Mouse (Mus musculus): Measurements from ENCODE around the gene Pgpep1.

Gene Pgpep1

GRCm38 (mm10) chr8:70658897-70659603 lies 1.1 kb downstream of the Pgpep1 start:
- DNase-seq = no peak

- no peak for DNase-seq
Observed at GRCm38 (mm10) chr8:70657739-70658138, 2.4 kb downstream of the Pgpep1 start.

DNA sequence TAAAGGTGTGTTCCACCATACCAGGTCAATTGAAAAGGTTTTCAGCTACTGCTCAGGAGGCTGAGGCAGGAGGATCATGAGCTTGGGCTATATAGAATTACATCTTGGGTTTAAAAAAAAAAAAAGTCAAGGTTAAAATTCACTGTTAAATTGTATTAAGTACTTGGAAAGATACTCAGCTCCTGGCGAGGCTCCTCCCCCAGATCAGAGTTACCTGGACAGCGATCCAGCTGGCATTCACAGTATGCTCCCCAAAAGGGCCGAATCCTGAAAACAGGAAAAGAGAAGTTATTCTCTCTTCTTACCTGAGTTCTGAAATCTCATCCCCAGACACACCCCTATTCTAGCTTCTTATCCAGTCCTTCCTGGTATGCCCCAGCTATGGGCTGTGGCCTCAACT lies 3.0 kb downstream of the Pgpep1 start:
- no peak for DNase-seq

DNA sequence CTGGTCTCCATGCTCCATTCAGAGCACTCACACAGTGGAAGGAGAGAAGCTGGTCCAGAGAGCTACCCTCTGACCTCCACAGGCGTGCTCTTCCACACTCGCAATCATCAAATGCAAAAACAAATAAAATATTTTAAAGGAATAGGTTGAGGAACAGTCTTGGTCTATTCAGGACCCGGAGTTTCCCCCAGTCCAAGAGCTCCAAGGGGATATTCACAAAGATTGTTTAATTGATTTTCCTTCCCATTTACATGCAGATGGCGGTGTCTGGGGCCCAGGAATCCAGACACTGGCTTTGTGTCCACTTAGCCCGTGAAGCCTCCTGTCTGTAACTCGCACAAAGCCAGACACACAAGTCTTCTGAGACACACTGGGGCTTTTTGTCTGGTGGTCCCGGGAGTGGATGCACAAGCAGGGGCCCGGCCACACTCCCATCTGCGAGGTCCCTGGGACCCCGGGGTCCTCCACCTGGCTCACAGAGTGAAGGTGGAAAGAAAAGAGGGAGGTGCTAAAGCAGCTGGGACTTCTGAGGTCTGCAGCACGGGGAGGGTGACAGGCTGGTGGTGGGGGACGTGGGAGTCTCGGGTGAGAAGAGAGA lies 3.9 kb downstream of the Pgpep1 start:
- DNase-seq = no peak

DNA sequence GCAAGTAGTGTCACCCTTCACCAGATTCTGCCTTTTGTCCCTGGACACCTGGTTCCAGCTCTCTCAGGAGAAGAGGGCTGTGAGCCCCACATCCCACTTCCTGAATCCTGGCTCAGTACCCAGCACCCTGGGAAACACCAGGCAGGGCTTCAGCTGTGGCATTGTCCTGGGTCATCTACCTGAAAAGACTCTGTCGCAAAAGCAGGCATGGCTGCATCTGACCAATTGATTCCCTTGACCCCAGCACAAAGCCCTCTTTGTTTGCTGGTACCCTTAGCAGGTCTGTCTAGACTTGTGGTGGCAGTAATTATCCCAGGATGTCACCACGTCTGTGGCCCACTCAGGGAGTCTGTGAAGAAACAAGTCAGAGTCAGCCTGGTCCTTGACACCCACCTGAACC lies 4.7 kb downstream of the Pgpep1 start:
- DNase-seq = no peak

GRCm38 (mm10) chr8:70654121-70654520 lies 6.1 kb downstream of the Pgpep1 start:
- no peak for DNase-seq

GRCm38 (mm10) chr8:70653226-70653625 lies 7.0 kb downstream of the Pgpep1 start:
- DNase-seq = peak; percentile 69

DNA sequence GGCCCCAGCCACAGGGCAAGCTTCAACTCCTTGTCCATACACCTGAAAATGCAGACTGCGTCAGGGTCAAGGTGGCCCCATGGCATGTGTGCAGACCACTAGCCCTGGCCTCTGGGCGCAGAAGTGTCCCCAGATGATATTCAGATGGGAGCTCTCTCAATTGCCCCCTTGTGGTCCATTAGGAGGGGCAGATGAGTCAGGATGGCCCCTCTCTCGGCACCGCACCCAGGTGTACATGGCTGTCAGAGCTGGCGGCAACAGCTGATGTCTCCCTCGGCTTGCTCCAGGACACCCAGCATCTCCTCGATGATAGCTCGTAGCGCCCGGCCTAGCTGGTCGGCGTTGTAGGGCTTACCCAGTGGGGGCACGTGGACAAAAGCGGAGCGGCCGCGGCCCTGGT lies 9.8 kb downstream of the Pgpep1 start:
- no peak for DNase-seq

DNA sequence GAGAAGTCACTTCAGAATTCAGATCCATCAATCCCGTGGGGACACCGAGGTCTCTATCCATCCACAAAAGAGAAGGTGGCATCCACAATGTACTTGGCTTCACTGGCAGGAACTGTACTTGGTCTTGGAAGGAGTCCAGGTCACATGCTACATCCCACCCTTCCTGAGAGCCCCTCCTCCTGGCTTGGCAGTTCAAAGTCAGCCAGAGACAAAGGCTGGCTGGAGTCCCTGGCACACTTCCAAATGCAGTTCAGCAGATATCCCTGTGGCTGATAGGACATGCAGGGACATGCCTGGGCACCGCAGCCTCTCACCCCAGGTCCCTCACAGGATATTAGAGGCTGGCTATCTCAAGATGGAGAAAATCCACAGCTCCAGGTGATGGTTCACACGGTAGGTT lies 10.9 kb downstream of the Pgpep1 start:
- no peak for DNase-seq

GRCm38 (mm10) chr8:70648921-70649320 lies 11.3 kb downstream of the Pgpep1 start:
- DNase-seq = no peak

DNA sequence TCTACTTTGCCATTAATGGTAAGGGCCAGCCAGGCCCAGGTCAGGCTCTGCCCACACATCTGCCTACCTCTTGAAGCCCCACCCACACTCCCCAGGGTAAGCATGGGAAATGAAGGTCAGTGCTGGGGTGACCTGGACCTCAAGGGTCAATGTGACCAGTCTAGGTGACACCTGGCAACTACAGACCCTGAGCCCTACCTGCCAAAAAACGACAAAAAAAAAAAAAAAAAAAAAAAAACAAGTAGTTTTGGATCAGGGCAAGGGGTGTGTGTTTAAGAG lies 12.1 kb downstream of the Pgpep1 start:
- no peak for DNase-seq

DNA sequence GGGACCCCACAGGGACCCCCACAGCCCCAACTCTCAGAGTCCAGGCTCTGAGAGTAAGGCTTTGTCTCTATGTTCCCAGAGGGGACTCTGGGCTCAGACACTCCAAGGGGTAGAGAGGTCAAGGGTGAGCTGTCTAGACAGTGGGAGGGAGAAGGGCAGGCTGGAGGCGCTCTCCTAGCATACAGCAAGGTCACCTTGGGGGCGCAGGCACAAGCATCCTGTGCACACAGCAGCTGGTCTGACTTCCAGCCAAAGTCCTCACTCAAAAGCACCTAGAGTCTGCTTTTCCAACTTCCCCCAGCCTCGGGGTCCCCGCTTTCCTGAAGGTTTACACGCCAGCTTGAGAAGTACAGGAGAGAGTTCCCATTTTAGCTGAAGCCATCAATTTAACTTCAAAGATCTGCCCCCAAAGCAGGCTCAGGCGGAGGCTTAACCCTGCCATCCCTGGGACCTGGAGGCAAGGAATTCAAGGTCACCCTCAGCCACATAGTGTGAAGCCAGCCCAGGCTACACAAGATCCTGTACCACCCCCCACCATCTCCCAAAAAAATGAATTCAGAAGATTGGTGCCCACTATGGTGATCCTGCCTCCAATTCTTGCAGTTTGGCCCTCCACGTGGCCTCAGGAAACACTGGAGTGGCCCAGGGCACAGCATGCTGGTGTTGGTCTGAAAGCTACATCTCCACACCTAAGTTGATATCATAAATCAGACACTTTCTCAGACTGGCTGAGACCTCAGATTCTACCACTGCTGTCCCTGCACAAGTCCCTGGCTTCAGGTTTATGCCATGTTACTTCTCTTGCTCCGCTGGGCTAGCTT lies 12.6 kb downstream of the Pgpep1 start:
- DNase-seq = no peak

GRCm38 (mm10) chr8:70646775-70647174 lies 13.4 kb downstream of the Pgpep1 start:
- DNase-seq = no peak

GRCm38 (mm10) chr8:70646369-70646768 lies 13.8 kb downstream of the Pgpep1 start:
- DNase-seq = no peak

- DNase-seq = no peak
Observed at GRCm38 (mm10) chr8:70645501-70646224, 14.5 kb downstream of the Pgpep1 start.

DNA sequence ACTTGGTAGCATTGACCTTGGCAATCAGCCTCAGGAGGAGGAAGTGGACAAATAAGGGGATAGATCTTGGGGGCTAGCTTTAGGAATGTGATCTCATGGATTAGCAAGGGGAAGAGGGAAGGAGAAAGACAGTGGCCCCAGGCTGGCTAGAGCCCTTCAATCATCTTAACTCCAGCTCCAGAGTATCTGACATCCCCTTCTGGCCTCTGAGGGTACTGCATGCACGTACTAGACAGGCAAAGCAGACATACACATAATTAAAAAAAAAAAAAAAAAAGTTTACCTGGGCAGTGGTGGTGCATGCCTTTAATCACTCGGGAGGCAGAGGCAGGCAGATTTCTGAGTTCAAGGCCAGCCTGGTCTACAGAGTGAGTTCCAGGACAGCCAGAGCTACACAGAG lies 16.1 kb downstream of the Pgpep1 start:
- peak; percentile 41 for DNase-seq

DNA sequence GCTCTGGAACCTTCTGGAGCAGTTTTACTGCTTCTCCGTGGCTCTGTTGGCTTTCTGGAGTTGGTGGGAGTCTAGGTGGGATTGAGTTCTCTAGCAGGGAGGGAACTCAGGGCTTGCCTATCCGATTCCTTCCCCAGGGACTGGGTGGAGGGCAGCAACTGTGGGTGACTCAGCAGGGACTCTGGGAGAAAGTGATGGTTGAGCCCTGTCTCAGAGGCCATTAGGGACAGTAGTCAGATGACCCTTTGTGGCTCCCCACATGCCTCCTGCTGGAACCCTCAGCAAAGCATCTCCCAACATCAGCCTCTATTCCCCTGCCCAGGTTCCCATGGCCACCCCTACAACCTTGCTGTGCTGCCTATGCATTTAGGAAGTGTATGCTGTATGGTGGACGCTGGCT lies 17.2 kb downstream of the Pgpep1 start:
- no peak for DNase-seq

DNA sequence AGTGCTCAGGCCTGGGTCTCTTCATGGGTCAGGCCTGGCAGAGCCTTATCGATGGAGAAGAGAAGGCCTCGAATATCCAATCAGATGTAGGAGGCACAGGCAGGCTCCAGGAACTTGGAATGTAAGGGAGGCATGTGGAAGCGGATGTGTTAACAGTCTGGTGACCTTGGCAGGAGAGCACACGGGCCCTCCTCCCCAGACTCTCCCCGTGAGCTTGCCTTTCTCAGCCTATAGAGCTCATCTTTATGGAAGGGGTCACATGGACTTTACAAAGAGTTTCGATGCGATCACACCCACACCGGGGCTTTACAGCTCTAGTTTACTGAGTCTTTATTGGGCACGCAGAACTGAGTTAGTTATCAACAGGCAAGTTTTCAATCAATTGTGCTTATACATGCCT lies 21.4 kb downstream of the Pgpep1 start:
- DNase-seq = no peak

- no peak for DNase-seq
Observed at GRCm38 (mm10) chr8:70636838-70637237, 23.4 kb downstream of the Pgpep1 start.

GRCm38 (mm10) chr8:70635527-70635926 lies 24.7 kb downstream of the Pgpep1 start:
- DNase-seq = no peak

DNA sequence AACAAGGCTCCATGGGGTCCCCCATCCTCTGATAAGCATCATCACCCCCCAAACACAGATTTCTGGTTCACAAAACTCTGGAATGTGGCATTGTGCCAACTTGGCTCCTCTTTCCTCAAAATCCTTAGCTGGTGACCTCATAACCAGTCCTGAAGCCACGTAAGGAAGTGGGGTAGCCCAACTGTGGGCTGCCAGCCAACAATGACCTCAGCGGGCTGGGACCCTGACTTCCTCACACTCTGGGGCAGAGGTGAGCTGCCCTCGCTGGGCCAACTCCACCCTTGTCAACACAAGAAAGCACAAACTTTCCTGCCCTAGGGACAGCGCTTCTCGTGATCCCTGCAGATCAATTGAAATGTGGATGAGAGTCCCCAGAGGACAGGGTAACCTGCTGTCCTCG lies 26.1 kb downstream of the Pgpep1 start:
- DNase-seq = no peak

DNA sequence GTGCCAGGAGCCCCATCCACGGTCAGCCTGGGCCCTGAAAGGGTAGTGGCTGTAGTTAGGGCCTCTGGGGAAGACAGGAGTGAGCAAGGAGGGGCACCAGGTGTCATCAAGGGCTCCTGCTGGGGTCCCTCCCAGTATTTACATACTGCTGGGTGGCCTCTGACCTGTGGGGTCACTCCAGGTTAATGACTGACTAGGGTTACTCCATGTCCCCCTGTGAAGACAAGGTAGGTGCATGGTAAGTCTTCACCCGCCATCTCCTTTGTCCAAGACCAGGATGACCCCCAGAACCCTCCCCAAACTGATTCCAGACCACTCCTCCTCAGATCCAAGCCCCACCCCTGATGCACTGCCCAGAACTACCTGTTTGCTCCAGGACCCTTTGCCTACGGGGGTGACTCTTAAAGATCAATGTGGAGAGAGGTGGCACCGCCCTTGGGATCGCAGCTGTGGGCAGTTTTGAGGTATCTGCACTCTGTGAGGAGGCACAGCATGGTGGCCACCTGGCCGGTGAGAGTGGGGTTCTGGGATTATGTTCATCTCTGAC lies 27.8 kb downstream of the Pgpep1 start, which contains the start of gene Gdf15:
TSS of gene Gdf15 (minus strand) at position 111 of the 547 bp plus-strand sequence.
- DNase-seq = no peak

DNA sequence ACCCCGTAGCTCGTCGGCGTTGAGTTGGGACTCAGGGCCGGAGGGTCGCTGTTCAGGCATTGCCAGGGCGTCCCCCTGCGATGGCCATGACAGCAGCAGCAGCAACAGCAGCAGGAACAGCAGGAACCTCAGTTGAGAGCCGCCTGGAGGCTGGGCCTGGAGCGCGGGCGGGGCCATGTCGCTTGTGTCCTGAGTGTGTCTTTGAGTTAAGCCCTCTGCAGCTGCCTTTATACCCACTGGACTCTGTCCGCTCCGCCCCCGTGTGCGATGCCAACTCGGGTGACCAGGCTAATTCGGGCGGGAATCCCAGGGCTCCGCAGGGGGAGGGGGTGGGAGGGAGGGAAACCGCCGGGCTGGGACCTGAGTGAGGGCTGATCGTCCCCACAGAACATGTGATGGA lies 28.8 kb downstream of the Pgpep1 start:
- no peak for DNase-seq
